Mouse (Mus musculus): ENCODE measurements around the gene Myh13. TPM values are rescaled to one million over a fixed set of nuclear protein-coding genes. Genes with fewer than 3 reads are reported as not detected.

Myh13 gene
- not detected in 2 replicates for polyA plus RNA-seq (2012; rRNA removed)

GRCm38 (mm10) chr11:67321358-67321757 is at the start of gene Myh13:
TSS of gene Myh13 (plus strand) at chr11:67321658.
- TF ChIP-seq POLR2A (IDR thresholded peaks at IDR 0.05; ENCODE audit: low read depth, low read length) (no peak), CTCF (conservative IDR thresholded peaks at IDR 0.05; ENCODE audit: insufficient read depth, insufficient read length, low read depth, low read length) (no peak)
- H3K27ac ChIP-seq (ENCODE audit: insufficient read depth, low read depth, low read length) = no peak within 1 kb of the TSS
- H3K4me1 ChIP-seq (ENCODE audit: control insufficient read depth, insufficient read depth, low read length) = no peaks in the 10 kb centered on the region
- no peaks in the 10 kb centered on the region for H3K27me3 ChIP-seq (replicated peaks; ENCODE audit: control insufficient read depth, insufficient read depth, low read length)
- DNase-seq = no peak
- H3K36me3 ChIP-seq (ENCODE audit: control insufficient read depth, insufficient read depth, low read length) = no peaks in the 10 kb centered on the region
- H3K4me3 ChIP-seq (ENCODE audit: insufficient read depth, low read depth, low read length) = no peak within 1 kb of the TSS
- WGBS = 84% methylated on average over 7 of the region's 7 CpGs

DNA sequence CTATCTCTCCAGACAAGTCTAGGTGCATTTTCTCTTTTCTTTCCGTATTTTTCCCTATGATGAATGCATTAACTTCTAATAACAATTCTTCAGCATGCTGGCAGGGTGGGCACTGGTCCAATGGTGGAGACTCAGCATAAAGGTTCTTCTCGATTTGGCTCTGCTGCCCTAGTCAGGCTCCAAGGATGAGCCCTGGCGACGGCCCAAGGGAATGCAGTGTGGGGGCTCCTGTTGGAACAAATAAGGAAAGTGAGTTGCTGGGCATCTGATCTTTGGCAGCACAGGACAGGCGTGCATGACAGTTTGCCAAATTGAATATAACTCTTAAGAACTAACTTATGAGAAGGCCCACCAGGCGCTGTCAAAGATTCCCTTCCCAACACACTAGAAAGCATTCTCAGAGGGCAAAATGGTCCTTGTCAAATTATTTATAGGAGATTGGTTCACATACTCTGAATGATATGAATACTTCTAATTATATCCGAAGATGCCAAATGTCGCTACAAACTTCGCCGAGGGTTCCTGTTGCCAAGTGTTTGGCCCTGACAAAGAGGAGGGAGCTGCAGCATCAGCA is 44.8 kb upstream of the Myh13 start, which contains the start of gene Myh8:
Gene Myh8, plus strand, starts transcription at position 524 of the 574 bp plus-strand sequence.
- Histone ChIP-seq H3K36me3 (ENCODE audit: control insufficient read depth, insufficient read depth, low read length) (no peaks in the 10 kb centered on the region), H3K4me1 (ENCODE audit: control insufficient read depth, insufficient read depth, low read length) (no peaks in the 10 kb centered on the region), H3K4me3 (ENCODE audit: insufficient read depth, low read depth, low read length) (no peak within 1 kb of the TSS), H3K27me3 (replicated peaks; ENCODE audit: control insufficient read depth, insufficient read depth, low read length) (no peaks in the 10 kb centered on the region), H3K27ac (ENCODE audit: insufficient read depth, low read depth, low read length) (no peak within 1 kb of the TSS)
- no peak for DNase-seq
- TF ChIP-seq POLR2A (IDR thresholded peaks at IDR 0.05; ENCODE audit: low read depth, low read length) (no peak), CTCF (conservative IDR thresholded peaks at IDR 0.05; ENCODE audit: insufficient read depth, insufficient read length, low read depth, low read length) (no peak)
- 83% methylated on average over 10 of the region's 10 CpGs for WGBS

DNA sequence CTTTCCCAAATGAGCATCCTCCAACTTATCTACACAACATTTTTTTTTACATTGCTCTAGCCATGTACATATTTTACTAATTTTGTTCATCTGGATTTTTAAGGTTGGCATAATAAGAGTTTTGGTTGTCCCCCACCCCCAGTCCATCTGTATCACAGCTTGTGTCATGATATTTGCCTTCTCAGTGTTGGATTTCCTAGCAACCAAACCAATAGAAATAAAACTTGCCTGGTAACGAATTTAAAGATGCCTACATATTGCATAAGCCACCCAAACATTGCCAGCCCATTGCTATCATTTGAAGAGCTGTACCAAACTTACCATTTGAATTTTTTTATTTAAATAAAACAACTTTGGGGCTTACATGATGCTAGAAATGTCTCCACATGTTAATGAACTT is 28.0 kb upstream of the Myh13 start:
- WGBS = 73% methylated on average over 1 of the region's 1 CpGs
- TF ChIP-seq POLR2A (IDR thresholded peaks at IDR 0.05; ENCODE audit: low read depth, low read length) (no peak), CTCF (conservative IDR thresholded peaks at IDR 0.05; ENCODE audit: insufficient read depth, insufficient read length, low read depth, low read length) (no peak)
- Histone ChIP-seq H3K27ac (ENCODE audit: insufficient read depth, low read depth, low read length) (no peak overlapping the region), H3K27me3 (replicated peaks; ENCODE audit: control insufficient read depth, insufficient read depth, low read length) (no peaks in the 10 kb centered on the region), H3K36me3 (ENCODE audit: control insufficient read depth, insufficient read depth, low read length) (no peaks in the 10 kb centered on the region), H3K4me1 (ENCODE audit: control insufficient read depth, insufficient read depth, low read length) (no peaks in the 10 kb centered on the region), H3K4me3 (ENCODE audit: insufficient read depth, low read depth, low read length) (no peak overlapping the region)
- DNase-seq = no peak

DNA sequence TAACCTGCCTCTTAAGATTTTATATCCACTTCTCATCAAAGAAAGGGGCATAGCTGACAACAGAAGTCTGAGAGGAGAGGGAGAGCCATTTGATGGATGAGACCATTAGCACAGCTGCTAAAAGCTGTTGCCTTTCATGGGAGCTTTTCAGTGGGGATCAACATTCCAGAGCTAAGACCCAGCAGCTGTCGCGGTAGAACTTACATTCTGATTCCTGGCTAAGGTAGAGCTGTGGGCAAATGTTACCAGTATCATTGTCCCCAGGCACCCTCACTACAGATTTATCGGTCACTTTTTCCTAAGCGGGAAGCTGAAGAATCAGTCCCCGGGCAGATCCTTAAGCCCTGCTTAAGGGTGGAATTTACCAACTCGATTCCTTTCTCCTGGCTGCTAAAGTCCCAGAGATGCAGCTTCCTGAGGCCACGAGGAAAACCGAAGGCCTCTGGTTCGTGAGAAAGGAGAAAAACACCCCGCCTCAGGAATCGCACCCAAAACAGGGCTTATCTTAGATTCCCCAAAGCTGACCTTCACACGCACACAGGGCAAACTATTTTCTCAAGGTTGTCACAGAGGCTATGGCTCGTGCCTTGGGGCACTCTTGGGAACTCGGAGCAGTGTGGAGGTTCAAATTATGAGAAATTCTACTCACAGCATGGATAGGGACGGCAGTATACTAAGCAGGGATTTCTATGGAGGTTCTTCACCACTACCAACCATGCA is 7.6 kb upstream of the Myh13 start:
- DNase-seq = no peak
- TF ChIP-seq CTCF (conservative IDR thresholded peaks at IDR 0.05; ENCODE audit: insufficient read depth, insufficient read length, low read depth, low read length) (no peak), POLR2A (IDR thresholded peaks at IDR 0.05; ENCODE audit: low read depth, low read length) (no peak)
- Histone ChIP-seq H3K27ac (ENCODE audit: insufficient read depth, low read depth, low read length) (no peak overlapping the region), H3K27me3 (replicated peaks; ENCODE audit: control insufficient read depth, insufficient read depth, low read length) (no peaks in the 10 kb centered on the region), H3K36me3 (ENCODE audit: control insufficient read depth, insufficient read depth, low read length) (no peaks in the 10 kb centered on the region), H3K4me1 (ENCODE audit: control insufficient read depth, insufficient read depth, low read length) (no peaks in the 10 kb centered on the region), H3K4me3 (ENCODE audit: insufficient read depth, low read depth, low read length) (no peak overlapping the region)
- WGBS = 53% methylated on average over 15 of the region's 15 CpGs

DNA sequence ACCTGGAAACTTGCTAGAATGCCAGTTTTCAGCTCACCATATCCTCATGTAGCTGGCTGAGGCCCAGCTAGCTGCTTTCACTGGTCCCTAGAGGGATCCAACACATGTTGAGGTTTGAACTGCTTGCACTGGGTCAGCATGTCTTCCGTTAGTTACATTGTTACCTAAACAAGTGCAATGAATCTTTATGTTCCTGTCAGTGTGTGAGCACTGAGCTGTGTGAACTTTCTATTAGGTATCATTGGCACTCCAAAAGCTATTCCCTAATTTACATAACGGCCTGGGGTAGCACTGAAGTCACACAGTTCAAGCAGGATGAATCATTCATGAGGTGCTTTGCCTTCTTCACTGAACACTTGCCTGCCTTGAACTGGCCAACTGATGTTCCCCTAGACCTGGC is 5.1 kb downstream of the Myh13 start:
- Histone ChIP-seq H3K27me3 (replicated peaks; ENCODE audit: control insufficient read depth, insufficient read depth, low read length) (no peaks in the 10 kb centered on the region), H3K4me3 (ENCODE audit: insufficient read depth, low read depth, low read length) (no peak overlapping the region), H3K36me3 (ENCODE audit: control insufficient read depth, insufficient read depth, low read length) (no peaks in the 10 kb centered on the region), H3K4me1 (ENCODE audit: control insufficient read depth, insufficient read depth, low read length) (no peaks in the 10 kb centered on the region), H3K27ac (ENCODE audit: insufficient read depth, low read depth, low read length) (no peak overlapping the region)
- no peak for TF ChIP-seq CTCF (conservative IDR thresholded peaks at IDR 0.05; ENCODE audit: insufficient read depth, insufficient read length, low read depth, low read length)
- TF ChIP-seq POLR2A (IDR thresholded peaks at IDR 0.05; ENCODE audit: low read depth, low read length) = no peak
- WGBS = 39% methylated on average over 2 of the region's 2 CpGs
- DNase-seq = no peak

- TF ChIP-seq CTCF (conservative IDR thresholded peaks at IDR 0.05; ENCODE audit: insufficient read depth, insufficient read length, low read depth, low read length) = no peak
- no peak for TF ChIP-seq POLR2A (IDR thresholded peaks at IDR 0.05; ENCODE audit: low read depth, low read length)
- no peaks in the 10 kb centered on the region for H3K36me3 ChIP-seq (ENCODE audit: control insufficient read depth, insufficient read depth, low read length)
- H3K4me1 ChIP-seq (ENCODE audit: control insufficient read depth, insufficient read depth, low read length) = no peaks in the 10 kb centered on the region
- H3K27me3 ChIP-seq (replicated peaks; ENCODE audit: control insufficient read depth, insufficient read depth, low read length) = no peaks in the 10 kb centered on the region
- no peak for DNase-seq
- H3K27ac ChIP-seq (ENCODE audit: insufficient read depth, low read depth, low read length) = no peak overlapping the region
- H3K4me3 ChIP-seq (ENCODE audit: insufficient read depth, low read depth, low read length) = no peak overlapping the region
- WGBS = 67% methylated on average over 3 of the region's 3 CpGs
Measured at GRCm38 (mm10) chr11:67344556-67344955, 23.1 kb downstream of the Myh13 start.

DNA sequence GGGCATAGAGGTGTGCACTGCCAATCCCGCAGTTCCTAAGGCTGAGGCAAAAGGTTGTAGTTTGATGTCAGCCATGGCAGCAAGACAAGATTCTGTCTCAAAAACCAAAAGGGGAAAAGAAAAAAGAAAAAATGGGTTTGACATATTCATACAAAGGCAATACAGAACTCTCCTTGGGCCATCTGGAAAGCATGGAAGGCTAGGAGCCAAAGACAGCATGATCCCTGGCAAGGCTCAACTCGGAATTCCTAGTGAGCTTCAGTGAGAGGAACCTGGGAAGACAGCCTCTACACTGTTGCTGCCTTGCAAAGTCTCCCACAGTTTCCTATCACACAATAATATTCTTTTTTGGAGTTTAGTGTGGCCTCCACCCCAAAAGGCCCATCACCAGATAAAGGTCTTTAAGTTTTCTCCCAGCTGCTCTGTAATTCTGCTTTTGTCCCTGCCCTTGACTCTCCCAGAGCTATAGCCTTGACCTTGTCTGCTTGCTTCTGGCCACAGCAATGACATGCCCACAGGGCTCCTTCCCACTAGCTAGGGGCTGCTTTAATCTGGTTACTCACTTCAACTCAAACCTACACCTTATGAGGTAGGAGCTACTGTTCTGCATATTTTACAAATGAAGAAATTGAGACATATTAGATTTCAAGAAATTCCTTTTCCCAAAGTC is 23.9 kb downstream of the Myh13 start:
- no peaks in the 10 kb centered on the region for H3K36me3 ChIP-seq (ENCODE audit: control insufficient read depth, insufficient read depth, low read length)
- 76% methylated on average over 2 of the region's 2 CpGs for WGBS
- no peaks in the 10 kb centered on the region for H3K4me1 ChIP-seq (ENCODE audit: control insufficient read depth, insufficient read depth, low read length)
- no peaks in the 10 kb centered on the region for H3K27me3 ChIP-seq (replicated peaks; ENCODE audit: control insufficient read depth, insufficient read depth, low read length)
- no peak overlapping the region for H3K27ac ChIP-seq (ENCODE audit: insufficient read depth, low read depth, low read length)
- no peak for DNase-seq
- no peak overlapping the region for H3K4me3 ChIP-seq (ENCODE audit: insufficient read depth, low read depth, low read length)
- TF ChIP-seq CTCF (conservative IDR thresholded peaks at IDR 0.05; ENCODE audit: insufficient read depth, insufficient read length, low read depth, low read length) = no peak
- TF ChIP-seq POLR2A (IDR thresholded peaks at IDR 0.05; ENCODE audit: low read depth, low read length) = no peak

All from kidney, adult 2 months (tissue).